Mouse (Mus musculus) urinary bladder, postnatal 36 days (tissue): ENCODE data around the gene Atp5c1.

Experiments
- DNase-seq, 2 experiments: peaks; one replicate each; pipeline ENCODE4 v3.0.0; 2022; ENCODE audit warnings: low spot score in 2 of 2, mixed read lengths in 1 of 2

Atp5c1 gene

GRCm38 (mm10) chr2:10050878-10051277, 29.4 kb downstream of the Atp5c1 start:
- DNase-seq = no peak

GRCm38 (mm10) chr2:10049456-10049855, 30.9 kb downstream of the Atp5c1 start:
- no peak for DNase-seq

- DNase-seq = peak; percentile 91 to 93
These were observed 31.8 kb downstream of the Atp5c1 start, which contains the start of gene Taf3 for GRCm38 (mm10) chr2:10048461-10048860. Gene Taf3 (minus strand): TSS chr2:10048596.

GRCm38 (mm10) chr2:10047758-10048436, 32.4 kb downstream of the Atp5c1 start:
- peak; percentile 6 to 26 for DNase-seq

GRCm38 (mm10) chr2:10034976-10035375, 45.3 kb downstream of the Atp5c1 start:
- no peak for DNase-seq

GRCm38 (mm10) chr2:10033684-10034083, 46.6 kb downstream of the Atp5c1 start:
- DNase-seq = no peak

GRCm38 (mm10) chr2:10029755-10030154, 50.6 kb downstream of the Atp5c1 start:
- no peak for DNase-seq

GRCm38 (mm10) chr2:10024264-10024663, 56.0 kb downstream of the Atp5c1 start:
- no peak for DNase-seq

- DNase-seq = no peak
These were observed 59.0 kb downstream of the Atp5c1 start for GRCm38 (mm10) chr2:10021296-10021695.

- no peak for DNase-seq
These were observed 65.2 kb downstream of the Atp5c1 start for GRCm38 (mm10) chr2:10014951-10015635.

- no peak for DNase-seq
These were observed 69.9 kb downstream of the Atp5c1 start for GRCm38 (mm10) chr2:10010263-10010909.

GRCm38 (mm10) chr2:10009671-10010254, 70.5 kb downstream of the Atp5c1 start:
- no peak for DNase-seq

GRCm38 (mm10) chr2:10008593-10008992, 71.7 kb downstream of the Atp5c1 start:
- DNase-seq = no peak
